Mouse (Mus musculus) right cerebral cortex, postnatal 10 days (tissue): ENCODE results near the gene Cd81.
A peak's percentile ranks its signal among the peaks of the same experiment; 100 is the strongest.

Experiments
- DNase-seq, 2 experiments: peaks; one replicate each; pipeline ENCODE4 v3.0.0; 2021; ENCODE audit warnings: low spot score in 2 of 2

Gene Cd81

GRCm38 (mm10) chr7:143052626-143053007 is at the start of gene Cd81:
Cd81 (plus strand) TSS chr7:143052739.
- peak; percentile 87 to 91 for DNase-seq

- no peak for DNase-seq
Measured at GRCm38 (mm10) chr7:143004727-143005343, 47.7 kb upstream of the Cd81 start, which contains the start of gene Tspan32. Tspan32 (plus strand) TSS chr7:143005046.

- DNase-seq: no peak
Measured at GRCm38 (mm10) chr7:143005344-143006096, 47.0 kb upstream of the Cd81 start.

GRCm38 (mm10) chr7:143006097-143006755 is 46.3 kb upstream of the Cd81 start:
- no peak for DNase-seq

DNA sequence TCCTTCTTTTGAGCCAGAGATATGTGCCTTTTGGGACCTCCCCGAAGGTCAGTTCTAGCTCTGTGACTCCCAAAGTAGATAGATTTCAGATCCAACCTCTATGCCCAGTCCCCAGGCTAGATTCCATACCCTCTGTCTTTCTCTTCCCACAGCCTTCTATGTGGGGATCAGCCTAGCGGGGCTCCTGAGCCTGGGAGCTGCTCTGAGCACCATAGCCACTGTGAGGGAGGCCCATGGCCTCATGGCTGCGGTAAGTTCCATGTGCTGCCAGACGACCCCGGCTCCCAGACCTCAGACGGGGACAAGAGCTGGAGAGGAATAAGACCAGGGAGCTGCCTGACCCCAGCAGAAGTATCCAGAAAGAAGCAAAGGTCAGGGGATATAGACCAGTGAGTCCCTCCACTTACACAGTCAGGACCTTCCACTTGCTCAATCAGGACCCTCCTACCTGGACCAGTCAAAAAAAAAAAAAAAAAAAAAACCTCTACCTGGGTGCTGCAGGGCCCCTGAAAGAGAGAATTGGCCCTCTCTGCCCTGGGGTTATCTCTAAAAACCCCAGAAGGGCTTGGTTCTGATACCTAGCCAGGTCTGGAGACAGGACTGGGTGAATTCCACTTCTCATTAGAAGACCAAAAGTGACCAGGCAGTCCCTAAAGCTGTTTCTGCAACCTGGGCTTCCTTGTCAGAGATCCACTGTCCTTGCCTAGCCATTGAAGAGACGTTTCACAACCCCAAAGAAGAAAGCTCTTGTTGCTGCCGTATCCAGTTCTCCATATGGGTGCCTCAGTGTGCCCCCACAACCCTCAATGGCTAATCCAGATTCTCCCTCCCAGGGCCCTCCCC is 45.6 kb upstream of the Cd81 start:
- DNase-seq: no peak

- peak; percentile 94 to 95 for DNase-seq
Measured at GRCm38 (mm10) chr7:143007599-143008369, 44.8 kb upstream of the Cd81 start.

- DNase-seq: no peak
Measured at GRCm38 (mm10) chr7:143008370-143008926, 44.1 kb upstream of the Cd81 start.

DNA sequence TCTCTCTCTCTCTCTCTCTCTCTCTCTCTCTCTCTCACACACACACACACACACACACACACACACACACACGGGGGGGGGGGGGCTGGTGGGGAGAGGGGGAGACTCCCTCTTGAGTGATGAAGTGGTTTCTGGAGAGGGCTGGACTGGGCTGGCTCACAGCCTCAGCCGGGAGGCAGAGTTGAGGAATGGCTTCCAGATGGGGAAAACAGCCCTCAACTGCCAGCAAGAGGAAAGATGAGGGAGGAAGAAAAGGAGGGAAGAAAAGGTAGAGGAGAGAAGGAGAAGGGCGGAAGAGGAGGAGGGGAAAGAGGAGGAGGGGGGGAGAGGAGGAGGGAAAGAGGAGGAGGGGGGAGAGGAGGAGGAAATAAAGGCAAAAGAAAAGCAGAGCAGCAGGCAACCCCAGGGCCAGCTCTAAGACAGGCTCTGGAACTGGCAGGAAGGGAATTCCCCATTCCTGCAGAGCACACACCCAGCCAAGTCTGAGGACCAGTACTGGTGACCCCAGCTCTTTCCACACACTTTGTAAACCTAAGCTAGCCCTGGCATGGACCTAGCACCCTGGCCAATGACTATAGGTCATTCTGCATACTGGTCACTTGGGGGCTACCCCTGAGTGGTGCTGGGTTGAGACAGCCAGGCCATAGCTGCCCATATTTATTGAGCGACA is 43.4 kb upstream of the Cd81 start:
- no peak for DNase-seq

GRCm38 (mm10) chr7:143009996-143010395 is 42.5 kb upstream of the Cd81 start:
- DNase-seq: no peak

GRCm38 (mm10) chr7:143011226-143011625 is 41.3 kb upstream of the Cd81 start:
- no peak for DNase-seq

- DNase-seq: peak; percentile 52 to 57
Measured at GRCm38 (mm10) chr7:143012230-143012875, 40.2 kb upstream of the Cd81 start.

- DNase-seq: peak; percentile 52 to 55
Measured at GRCm38 (mm10) chr7:143013420-143014178, 38.9 kb upstream of the Cd81 start.

DNA sequence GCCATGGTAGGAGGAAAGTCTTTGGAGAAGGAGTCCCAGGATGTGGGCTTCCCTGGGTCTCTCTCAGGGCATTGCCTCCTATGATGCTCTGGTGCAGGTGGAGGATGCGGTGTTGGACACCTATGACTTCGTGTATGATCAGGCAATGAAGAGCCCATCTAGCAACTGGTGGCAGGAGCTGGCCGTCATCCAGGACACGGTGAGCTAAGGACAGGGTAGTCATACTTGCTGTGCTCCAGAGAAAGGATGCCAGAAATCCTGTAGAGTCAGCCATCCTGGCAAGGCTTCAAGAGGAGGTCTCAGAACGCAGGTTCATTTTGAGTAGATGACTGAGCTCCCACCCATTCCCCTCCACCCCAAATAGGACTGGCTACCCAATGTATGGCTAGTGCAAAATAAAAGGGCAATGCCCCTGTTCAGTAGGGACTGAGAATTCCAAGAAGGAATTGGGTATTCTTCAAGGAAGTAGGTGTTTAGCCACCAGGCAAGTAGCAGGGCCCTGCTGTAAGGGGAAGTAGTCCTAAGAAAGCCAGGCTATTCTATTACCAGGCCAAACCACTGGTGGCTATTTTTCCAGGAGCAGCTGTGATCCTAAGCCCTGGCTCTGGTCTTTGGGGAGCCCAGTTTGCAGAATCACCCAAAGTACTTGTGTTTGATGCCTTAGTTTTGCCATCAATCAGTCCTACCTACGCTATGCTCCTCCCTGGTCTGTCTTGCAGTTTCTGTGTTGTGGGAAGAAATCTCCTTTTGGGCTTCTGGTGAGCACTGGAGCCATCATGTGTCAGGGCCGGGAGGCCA is 37.5 kb upstream of the Cd81 start:
- peak in 1 of 2 experiments; percentile 44 for DNase-seq

- DNase-seq: peak; percentile 73 to 74
Measured at GRCm38 (mm10) chr7:143015755-143016423, 36.6 kb upstream of the Cd81 start.

DNA sequence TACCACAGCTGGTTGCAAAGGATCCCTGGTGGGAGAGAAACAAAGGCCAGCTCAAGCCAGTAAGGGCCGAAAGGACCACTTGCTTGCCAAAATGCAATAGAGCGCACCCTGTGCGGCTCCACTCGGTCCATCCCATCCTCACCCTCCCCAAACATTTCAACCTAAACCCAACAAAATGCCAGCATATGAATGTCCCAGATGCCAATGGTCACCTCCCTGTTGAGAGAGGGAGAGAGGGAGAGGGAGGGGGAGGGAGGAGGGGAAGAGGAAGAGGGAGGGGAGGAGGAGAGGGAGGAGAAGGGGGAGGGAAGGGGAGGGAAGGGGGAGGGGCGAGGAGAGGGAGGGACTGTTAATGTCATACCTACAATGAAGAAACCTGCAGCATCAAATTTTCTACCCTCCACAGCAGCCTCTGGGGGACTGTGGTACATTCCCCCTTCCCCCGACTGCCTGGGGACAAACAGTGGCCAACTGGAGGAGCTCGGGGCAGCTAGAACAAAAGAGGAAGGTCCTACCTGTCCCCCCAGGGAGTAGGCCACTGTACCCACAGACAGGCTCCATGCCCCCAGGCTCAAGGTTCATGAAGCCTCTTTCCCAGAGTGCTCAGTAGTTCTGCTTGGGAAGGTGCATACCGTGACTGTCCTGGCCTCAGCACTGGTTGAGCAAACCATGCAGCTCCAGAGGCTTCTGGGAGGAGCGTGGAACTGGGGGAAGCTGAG is 36.0 kb upstream of the Cd81 start:
- no peak for DNase-seq

- no peak for DNase-seq
Measured at GRCm38 (mm10) chr7:143017181-143017580, 35.4 kb upstream of the Cd81 start.

GRCm38 (mm10) chr7:143020040-143020439 is 32.5 kb upstream of the Cd81 start:
- no peak for DNase-seq
